Mouse (Mus musculus) testis, adult 10 weeks (tissue): Measurements from ENCODE around the gene Btbd35f22. TPM values are rescaled to one million over a fixed set of nuclear protein-coding genes. Genes with fewer than 3 reads are reported as not detected.

Experiments used
- polyA plus RNA-seq: library from polyadenylated mRNA; stranded (reverse); fragments of 350-450 nt; fragmentation: Illumina TruSeq; extraction: RNeasy Lipid Tissue Mini Kit (QIAGEN cat#74804); gene quantifications from one replicate; pipeline ENCODE4 v1.2.3, GENCODE M21; 2014; ENCODE audit warnings: low read depth, low replicate concordance

The Btbd35f22 gene
- polyA plus RNA-seq, result 5.7 TPM

DNA sequence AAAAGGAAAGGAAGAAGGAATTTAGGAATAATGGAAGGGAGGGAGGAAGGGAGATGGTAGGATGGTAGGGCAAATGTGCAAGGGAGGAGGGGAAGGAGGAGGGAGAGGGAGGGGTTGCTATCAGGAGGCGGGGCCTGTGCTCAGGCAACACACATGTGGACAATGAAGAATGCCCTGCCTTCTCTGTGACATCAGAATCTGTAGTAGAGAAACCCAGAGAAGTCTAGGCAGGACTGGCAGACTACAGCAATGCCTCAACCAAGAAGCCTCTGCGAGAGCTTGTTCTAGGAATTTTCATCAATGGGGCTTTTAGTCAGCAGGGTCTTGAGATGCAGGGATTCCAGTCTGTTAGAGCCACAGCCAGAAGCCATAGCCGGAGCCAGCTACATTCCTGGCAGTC, at the start of gene Btbd35f22:
Btbd35f22 (plus strand) TSS at position 301 of the 400 bp plus-strand sequence.

Other genes starting within 250 kb of the Btbd35f22 start
- gene Gm21637, start 85.8 kb upstream of the Btbd35f22 start, polyA plus RNA-seq, result not detected
- gene Btbd35f2, start 230.6 kb downstream of the Btbd35f22 start, polyA plus RNA-seq, result 9.0 TPM